Mouse (Mus musculus) kidney, adult 2 months (tissue): ENCODE data around the gene Cfap299. TPM values are rescaled to one million over a fixed set of nuclear protein-coding genes. Genes with fewer than 3 reads are reported as not detected.
"Not testable (repeated sequence)": the region's sequence is repeated elsewhere in the genome, so short reads cannot be mapped to it uniquely, and the experiment has no call there.

Experiments used
- DNase-seq: peaks from one replicate; pipeline ENCODE4 v3.0.0; 2021
- H3K27ac ChIP-seq: fragments of 200-500 bp; 2 replicates; pipeline ENCODE4 v1.5.1; 2012; ENCODE audit warnings: low read depth, low read length, control low read depth, inconsistent platforms; ENCODE audit not compliant: insufficient read depth
- H3K27me3 ChIP-seq: fragments of 200-500 bp; replicated peaks from 2 replicates; pipeline ENCODE4 v1.6.1; 2012; ENCODE audit warnings: mild to moderate bottlenecking, moderate library complexity, low read length, inconsistent platforms; ENCODE audit not compliant: control insufficient read depth, insufficient read depth
- H3K36me3 ChIP-seq: fragments of 200-500 bp; 2 replicates; pipeline ENCODE4 v1.6.1; 2012; ENCODE audit warnings: mild to moderate bottlenecking, moderate library complexity, low read length, inconsistent platforms; ENCODE audit not compliant: control insufficient read depth, insufficient read depth
- H3K4me1 ChIP-seq: fragments of 200-500 bp; 2 replicates; pipeline ENCODE4 v1.6.1; 2011; ENCODE audit warnings: low read length; ENCODE audit not compliant: control insufficient read depth, insufficient read depth
- H3K4me3 ChIP-seq: fragments of 200-500 bp; 2 replicates; pipeline ENCODE4 v1.5.1; 2011; ENCODE audit warnings: mild to moderate bottlenecking, low read depth, low read length, control low read depth; ENCODE audit not compliant: insufficient read depth
- CTCF ChIP-seq: fragments of 200-500 bp; conservative IDR thresholded peaks from 2 replicates; pipeline ENCODE4 v1.5.1; 2011; ENCODE audit warnings: low read depth, mild to moderate bottlenecking, control low read depth, low read length, moderate library complexity, mixed read lengths; ENCODE audit not compliant: insufficient read depth, insufficient read length
- POLR2A ChIP-seq: fragments of 200-500 bp; IDR thresholded peaks from one replicate; pipeline ENCODE4 v1.6.1; 2011; ENCODE audit warnings: low read depth, low read length, control low read depth
- WGBS: fragments of 180-500 bp; shearing (Covaris S2); methylation state at CpG from one replicate; pipeline ENCODE4 v1.1.7; 2018; 5-methylcytosine and 5-hydroxymethylcytosine counted together
- polyA plus RNA-seq: library from polyadenylated mRNA; depleted of rRNA; stranded (reverse); fragments of >200 nt; gene quantifications from 2 replicates; pipeline ENCODE4 v1.2.3, GENCODE M21; 2012

Gene Cfap299
- polyA plus RNA-seq, 1 experiment = not detected

- no peaks in the 10 kb centered on the region for H3K4me1 ChIP-seq
- TF ChIP-seq CTCF = no peak
- no peak for TF ChIP-seq POLR2A
- H3K4me3 ChIP-seq = no peak overlapping the region
- H3K36me3 ChIP-seq = no peaks in the 10 kb centered on the region
- 59% methylated on average over 4 of the region's 4 CpGs for WGBS
- H3K27me3 ChIP-seq = no peaks in the 10 kb centered on the region
- no peak overlapping the region for H3K27ac ChIP-seq
- DNase-seq = no peak
Measured at GRCm38 (mm10) chr5:98572392-98572791, 243.3 kb downstream of the Cfap299 start.

- H3K27ac ChIP-seq = no peak overlapping the region
- no peak overlapping the region for H3K4me3 ChIP-seq
- DNase-seq = no peak
- no peaks in the 10 kb centered on the region for H3K36me3 ChIP-seq
- H3K27me3 ChIP-seq = no peaks in the 10 kb centered on the region
- no peak for TF ChIP-seq CTCF
- TF ChIP-seq POLR2A = no peak
- no peaks in the 10 kb centered on the region for H3K4me1 ChIP-seq
- WGBS = 64% methylated on average over 12 of the region's 12 CpGs
Measured at GRCm38 (mm10) chr5:98574711-98575470, 245.8 kb downstream of the Cfap299 start.

- no peak overlapping the region for H3K4me3 ChIP-seq
- WGBS = 84% methylated on average over 4 of the region's 4 CpGs
- no peaks in the 10 kb centered on the region for H3K4me1 ChIP-seq
- H3K36me3 ChIP-seq = no peaks in the 10 kb centered on the region
- TF ChIP-seq POLR2A (no peak), CTCF (no peak)
- no peaks in the 10 kb centered on the region for H3K27me3 ChIP-seq
- H3K27ac ChIP-seq = no peak overlapping the region
- no peak for DNase-seq
Measured at GRCm38 (mm10) chr5:98575471-98575834, 246.3 kb downstream of the Cfap299 start.

GRCm38 (mm10) chr5:98576538-98576937, 247.4 kb downstream of the Cfap299 start:
- not testable (repeated sequence) for H3K4me3 ChIP-seq, H3K27ac ChIP-seq, H3K36me3 ChIP-seq, H3K4me1 ChIP-seq, H3K27me3 ChIP-seq, DNase-seq
- 75% methylated on average over 6 of the region's 6 CpGs for WGBS

GRCm38 (mm10) chr5:98578398-98578797, 249.3 kb downstream of the Cfap299 start:
- H3K27me3 ChIP-seq = no peaks in the 10 kb centered on the region
- TF ChIP-seq POLR2A = no peak
- TF ChIP-seq CTCF = no peak
- no peaks in the 10 kb centered on the region for H3K36me3 ChIP-seq
- DNase-seq = no peak
- H3K4me3 ChIP-seq = no peak overlapping the region
- 62% methylated on average over 2 of the region's 2 CpGs for WGBS
- H3K27ac ChIP-seq = no peak overlapping the region
- no peaks in the 10 kb centered on the region for H3K4me1 ChIP-seq

- TF ChIP-seq CTCF (no peak), POLR2A (no peak)
- Histone ChIP-seq H3K36me3 (no peaks in the 10 kb centered on the region), H3K27me3 (no peaks in the 10 kb centered on the region), H3K4me1 (no peaks in the 10 kb centered on the region), H3K4me3 (no peak overlapping the region), H3K27ac (no peak overlapping the region)
- 75% methylated on average over 5 of the region's 5 CpGs for WGBS
- no peak for DNase-seq
Measured at GRCm38 (mm10) chr5:98580811-98581210, 251.7 kb downstream of the Cfap299 start.

GRCm38 (mm10) chr5:98582051-98582450, 252.9 kb downstream of the Cfap299 start:
- WGBS = 80% methylated on average over 3 of the region's 3 CpGs
- no peaks in the 10 kb centered on the region for H3K4me1 ChIP-seq

More at GRCm38 (mm10) chr5:98582051-98582450, 252.9 kb downstream of the Cfap299 start:
- TF ChIP-seq CTCF (no peak), POLR2A (no peak)
- DNase-seq = no peak
- Histone ChIP-seq H3K4me3 (no peak overlapping the region), H3K27me3 (no peaks in the 10 kb centered on the region), H3K27ac (no peak overlapping the region), H3K36me3 (no peaks in the 10 kb centered on the region)
